Mouse (Mus musculus) kidney, adult 2 months (tissue): ENCODE results near the gene Asb17. TPM values are rescaled to one million over a fixed set of nuclear protein-coding genes. Genes with fewer than 3 reads are reported as not detected.
"Not testable (repeated sequence)": the region's sequence is repeated elsewhere in the genome, so short reads cannot be mapped to it uniquely, and the experiment has no call there.

ENCODE experiments used
- DNase-seq: peaks from one replicate; pipeline ENCODE4 v3.0.0; 2021
- H3K27ac ChIP-seq: fragments of 200-500 bp; 2 replicates; pipeline ENCODE4 v1.5.1; 2012; ENCODE audit warnings: low read depth, low read length, control low read depth, inconsistent platforms; ENCODE audit not compliant: insufficient read depth
- H3K27me3 ChIP-seq: fragments of 200-500 bp; replicated peaks from 2 replicates; pipeline ENCODE4 v1.6.1; 2012; ENCODE audit warnings: mild to moderate bottlenecking, moderate library complexity, low read length, inconsistent platforms; ENCODE audit not compliant: control insufficient read depth, insufficient read depth
- H3K36me3 ChIP-seq: fragments of 200-500 bp; 2 replicates; pipeline ENCODE4 v1.6.1; 2012; ENCODE audit warnings: mild to moderate bottlenecking, moderate library complexity, low read length, inconsistent platforms; ENCODE audit not compliant: control insufficient read depth, insufficient read depth
- H3K4me1 ChIP-seq: fragments of 200-500 bp; 2 replicates; pipeline ENCODE4 v1.6.1; 2011; ENCODE audit warnings: low read length; ENCODE audit not compliant: control insufficient read depth, insufficient read depth
- H3K4me3 ChIP-seq: fragments of 200-500 bp; 2 replicates; pipeline ENCODE4 v1.5.1; 2011; ENCODE audit warnings: mild to moderate bottlenecking, low read depth, low read length, control low read depth; ENCODE audit not compliant: insufficient read depth
- CTCF ChIP-seq: fragments of 200-500 bp; conservative IDR thresholded peaks from 2 replicates; pipeline ENCODE4 v1.5.1; 2011; ENCODE audit warnings: low read depth, mild to moderate bottlenecking, control low read depth, low read length, moderate library complexity, mixed read lengths; ENCODE audit not compliant: insufficient read depth, insufficient read length
- POLR2A ChIP-seq: fragments of 200-500 bp; IDR thresholded peaks from one replicate; pipeline ENCODE4 v1.6.1; 2011; ENCODE audit warnings: low read depth, low read length, control low read depth
- WGBS: fragments of 180-500 bp; shearing (Covaris S2); methylation state at CpG from one replicate; pipeline ENCODE4 v1.1.7; 2018; 5-methylcytosine and 5-hydroxymethylcytosine counted together
- polyA plus RNA-seq: library from polyadenylated mRNA; depleted of rRNA; stranded (reverse); fragments of >200 nt; gene quantifications from 2 replicates; pipeline ENCODE4 v1.2.3, GENCODE M21; 2012

The Asb17 gene
- polyA plus RNA-seq, 1 experiment = 0.05 TPM

DNA sequence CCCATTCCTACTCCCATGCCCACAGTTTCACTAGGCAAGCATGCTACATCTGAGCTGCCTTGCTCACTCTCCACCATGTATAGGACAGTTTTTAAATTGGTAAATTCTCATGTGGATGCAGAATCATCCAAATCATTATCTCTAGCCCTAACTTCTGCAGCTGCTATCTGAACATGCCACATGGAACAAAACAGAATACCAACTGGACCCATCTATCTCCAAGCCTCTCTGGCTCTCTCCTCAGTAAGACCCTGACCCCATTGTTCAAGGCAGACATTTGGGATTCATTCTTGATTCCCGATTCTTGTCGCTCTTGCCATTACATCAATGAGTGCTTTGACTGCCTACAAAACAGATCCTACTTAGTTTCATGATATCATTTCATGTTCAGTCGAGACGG lies 2.1 kb downstream of the Asb17 start:
- H3K27ac ChIP-seq = no peak overlapping the region
- H3K36me3 ChIP-seq = no peaks in the 10 kb centered on the region
- no peaks in the 10 kb centered on the region for H3K27me3 ChIP-seq
- no peak overlapping the region for H3K4me3 ChIP-seq
- TF ChIP-seq CTCF (no peak), POLR2A (no peak)
- H3K4me1 ChIP-seq = no peaks in the 10 kb centered on the region
- DNase-seq = no peak
- 98% methylated on average over 4 of the region's 4 CpGs for WGBS

DNA sequence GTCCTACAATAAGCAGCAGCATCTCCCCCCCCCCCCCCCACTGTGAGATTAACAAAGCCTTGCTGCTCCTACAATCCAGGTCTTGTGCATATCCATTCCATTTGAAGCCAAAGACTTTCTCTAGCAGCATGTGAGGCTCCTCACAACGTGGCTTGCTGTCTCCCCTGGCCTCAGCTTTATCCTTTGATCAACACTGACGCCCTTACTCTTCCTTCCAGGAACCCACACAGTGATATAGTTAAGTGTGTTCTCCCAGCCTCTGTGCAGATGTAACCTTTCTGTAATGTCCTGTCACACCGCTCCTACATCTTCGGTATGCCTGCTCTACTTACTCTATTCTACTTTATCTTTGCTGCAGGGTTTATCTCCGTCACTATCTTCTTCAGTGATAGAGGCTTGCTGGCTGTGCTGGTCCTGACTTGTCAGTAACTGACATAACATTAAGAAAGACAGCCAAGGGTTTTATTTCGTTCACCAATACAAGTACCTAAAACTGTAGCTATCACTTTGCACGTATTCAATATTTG lies 3.3 kb downstream of the Asb17 start:
- H3K27me3 ChIP-seq = no peaks in the 10 kb centered on the region
- DNase-seq = no peak
- 84% methylated on average over 7 of the region's 7 CpGs for WGBS
- H3K4me3 ChIP-seq = no peak overlapping the region
- no peak for TF ChIP-seq POLR2A
- no peak for TF ChIP-seq CTCF
- no peaks in the 10 kb centered on the region for H3K36me3 ChIP-seq
- no peaks in the 10 kb centered on the region for H3K4me1 ChIP-seq
- H3K27ac ChIP-seq = no peak overlapping the region

DNA sequence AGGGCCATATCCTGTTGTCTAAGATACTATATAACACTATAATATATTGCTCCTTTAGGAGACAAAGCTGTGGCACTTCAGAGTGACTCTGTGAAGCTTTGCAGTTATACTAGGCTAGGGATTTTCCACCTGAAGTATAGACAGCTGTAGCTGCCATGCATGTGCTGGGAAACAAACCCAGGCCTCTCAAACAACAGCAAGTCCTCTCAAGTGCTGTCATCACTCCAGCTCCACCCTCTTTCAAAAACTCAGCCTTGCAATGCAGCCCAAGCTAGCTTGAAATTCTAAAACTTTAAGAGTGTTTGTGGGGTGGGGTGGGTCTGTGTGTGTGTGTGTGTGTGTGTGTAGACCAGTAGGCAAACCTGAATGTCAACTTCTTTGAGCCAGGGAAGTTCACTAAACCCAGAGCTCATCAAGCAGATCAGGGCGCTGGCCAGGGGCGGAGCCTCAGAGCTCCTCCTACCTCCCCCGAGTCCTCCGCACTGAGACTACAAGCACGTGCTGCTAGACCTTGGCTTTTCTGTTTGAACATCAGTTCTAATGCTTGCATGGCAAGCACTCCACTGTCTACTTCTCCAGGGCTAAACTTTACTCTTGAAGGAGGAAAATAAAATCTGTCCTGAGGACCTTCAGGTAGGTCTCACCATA lies 5.5 kb downstream of the Asb17 start:
- WGBS = 11% methylated on average over 5 of the region's 5 CpGs
- H3K27ac ChIP-seq = no peak overlapping the region
- H3K36me3 ChIP-seq = no peaks in the 10 kb centered on the region
- no peak overlapping the region for H3K4me3 ChIP-seq
- no peak for TF ChIP-seq CTCF
- no peaks in the 10 kb centered on the region for H3K27me3 ChIP-seq
- peak; percentile 36 for DNase-seq
- no peaks in the 10 kb centered on the region for H3K4me1 ChIP-seq

DNA sequence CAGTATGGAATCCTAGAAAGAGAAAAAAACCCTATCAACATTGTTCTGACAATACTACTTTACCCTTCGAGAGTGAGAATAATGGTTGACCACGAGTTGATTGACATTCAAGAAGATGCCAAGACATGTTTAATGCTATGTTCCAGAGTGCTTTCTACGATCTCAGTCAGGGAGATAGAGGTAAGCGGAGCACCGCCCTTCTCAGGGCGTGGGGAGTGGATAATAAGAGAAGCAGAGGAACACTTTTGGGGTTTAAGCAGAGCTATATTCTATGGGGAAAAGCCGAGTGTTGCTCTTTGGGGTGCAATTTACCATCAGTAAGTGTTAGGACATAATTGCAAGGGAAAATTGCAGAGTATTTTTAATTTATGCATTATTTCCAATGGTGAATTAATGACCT lies 6.8 kb downstream of the Asb17 start:
- Histone ChIP-seq H3K4me3 (no peak overlapping the region), H3K27me3 (no peaks in the 10 kb centered on the region), H3K4me1 (no peaks in the 10 kb centered on the region), H3K27ac (no peak overlapping the region), H3K36me3 (no peaks in the 10 kb centered on the region)
- 95% methylated on average over 7 of the region's 7 CpGs for WGBS
- no peak for DNase-seq
- no peak for TF ChIP-seq POLR2A
- TF ChIP-seq CTCF = no peak

DNA sequence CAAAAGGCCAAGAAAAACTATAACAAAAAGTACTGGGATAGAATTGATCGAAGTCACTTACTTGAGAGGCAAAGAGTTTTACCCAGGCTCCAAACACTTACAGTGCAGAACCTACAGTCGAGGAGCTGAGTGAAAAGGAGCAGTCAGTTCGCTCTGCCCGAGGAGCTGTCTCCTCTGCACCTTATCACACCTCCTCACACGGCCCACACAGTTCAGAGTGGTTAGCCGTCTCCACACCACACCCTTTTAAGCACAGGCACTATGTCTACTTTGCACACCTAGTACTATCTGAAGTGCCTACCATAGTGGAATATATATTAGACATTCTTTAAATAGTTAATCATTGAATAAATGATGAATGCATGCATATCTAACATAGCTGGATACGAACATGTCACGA lies 8.3 kb downstream of the Asb17 start:
- DNase-seq = no peak
- no peaks in the 10 kb centered on the region for H3K36me3 ChIP-seq
- no peak overlapping the region for H3K4me3 ChIP-seq
- TF ChIP-seq CTCF (no peak), POLR2A (no peak)
- no peaks in the 10 kb centered on the region for H3K4me1 ChIP-seq
- 73% methylated on average over 8 of the region's 8 CpGs for WGBS
- H3K27me3 ChIP-seq = no peaks in the 10 kb centered on the region
- no peak overlapping the region for H3K27ac ChIP-seq

DNA sequence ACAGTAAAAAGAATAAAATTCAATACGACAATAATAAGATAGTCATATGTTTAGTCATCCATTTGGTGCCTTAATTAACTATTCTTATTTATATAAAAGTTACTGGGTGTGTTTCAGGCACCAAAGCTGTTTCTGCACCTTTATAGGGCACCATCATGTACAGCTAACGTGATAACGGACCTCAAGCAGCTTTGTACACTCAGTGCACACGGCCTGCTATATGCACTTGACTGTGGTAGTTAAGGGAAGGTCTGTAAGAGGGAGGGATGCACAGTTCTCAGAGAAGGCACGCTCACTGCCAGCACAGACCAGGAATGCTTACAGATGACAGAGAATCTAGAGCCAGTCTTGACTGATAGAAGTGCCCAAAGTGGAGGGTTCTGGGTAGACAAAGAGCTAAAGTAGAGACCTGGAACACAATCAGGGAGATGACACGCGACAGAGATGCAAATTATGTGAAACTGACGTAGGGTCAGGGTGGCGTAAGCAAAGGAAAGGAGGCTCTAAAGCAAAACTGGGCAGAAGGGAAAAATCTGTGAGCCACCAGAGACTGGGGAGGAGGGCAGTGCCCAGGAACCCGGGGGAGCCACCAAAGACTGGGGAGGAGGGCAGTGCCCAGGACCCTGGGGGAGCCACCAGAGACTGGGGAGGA lies 14.5 kb downstream of the Asb17 start:
- Histone ChIP-seq H3K27me3 (no peaks in the 10 kb centered on the region), H3K4me3 (no peak overlapping the region), H3K27ac (no peak overlapping the region), H3K4me1 (no peaks in the 10 kb centered on the region), H3K36me3 (no peaks in the 10 kb centered on the region)
- 83% methylated on average over 10 of the region's 10 CpGs for WGBS
- no peak for TF ChIP-seq POLR2A
- DNase-seq = no peak

DNA sequence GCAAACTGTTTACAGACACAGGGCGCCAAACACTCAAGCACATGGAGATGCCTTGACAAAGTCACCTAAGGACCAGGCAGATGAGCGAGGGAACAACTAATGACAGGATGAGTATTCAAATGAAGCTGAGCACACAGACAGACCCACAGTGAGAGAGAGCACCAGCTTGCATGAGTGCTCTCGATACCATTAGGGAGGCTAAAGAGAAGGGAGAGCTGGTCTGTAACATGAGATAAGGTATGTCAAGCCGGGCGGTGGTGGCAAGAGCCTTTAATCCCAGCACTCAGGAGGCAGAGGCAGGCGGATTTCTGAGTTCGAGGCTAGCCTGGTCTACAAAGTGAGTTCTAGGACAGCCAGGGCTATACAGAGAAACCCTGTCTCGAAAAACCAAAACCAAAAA lies 16.4 kb downstream of the Asb17 start:
- not testable (repeated sequence) for H3K27me3 ChIP-seq, H3K36me3 ChIP-seq, DNase-seq, H3K4me1 ChIP-seq, H3K27ac ChIP-seq, H3K4me3 ChIP-seq
- 87% methylated on average over 8 of the region's 8 CpGs for WGBS

DNA sequence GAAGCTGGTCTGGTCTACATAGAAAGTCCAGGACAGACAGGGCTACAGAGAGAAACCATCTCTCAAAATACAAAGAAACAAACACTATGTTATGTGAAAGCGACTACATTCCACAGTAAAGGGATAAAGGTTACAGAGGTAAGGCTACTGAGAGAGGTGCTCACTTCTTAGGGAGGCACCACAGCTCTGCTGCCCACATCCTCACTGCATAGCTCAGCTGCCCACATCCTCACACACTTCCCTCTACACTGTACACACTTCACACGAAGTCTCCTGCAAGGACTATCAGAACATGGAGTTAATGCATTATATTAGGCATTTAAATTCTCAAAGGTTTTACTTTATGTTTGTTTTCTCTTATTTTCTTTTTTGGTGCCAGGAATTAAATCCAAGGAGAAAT lies 19.8 kb downstream of the Asb17 start:
- DNase-seq = no peak
- no peak for TF ChIP-seq CTCF
- no peak for TF ChIP-seq POLR2A
- H3K4me3 ChIP-seq = no peak overlapping the region
- 82% methylated on average over 2 of the region's 2 CpGs for WGBS
- H3K27me3 ChIP-seq = no peaks in the 10 kb centered on the region
- H3K36me3 ChIP-seq = no peaks in the 10 kb centered on the region
- no peaks in the 10 kb centered on the region for H3K4me1 ChIP-seq
- H3K27ac ChIP-seq = no peak overlapping the region
